Mouse (Mus musculus) heart, embryonic 14.5 days (tissue): ENCODE measurements around the gene Tex26. TPM values are rescaled to one million over a fixed set of nuclear protein-coding genes. Genes with fewer than 3 reads are reported as not detected.
A peak's percentile ranks its signal among the peaks of the same experiment; 100 is the strongest.

Source experiments
- ATAC-seq: fragments of 200-750 bp; cut with Nextera tagmentation; 2 replicates; pipeline ENCODE4 v1.8.0; 2017; ENCODE audit warnings: low read depth, moderate TSS enrichment; ENCODE audit not compliant: insufficient number of reproducible peaks, insufficient read depth, low FRiP score
- H3K27ac ChIP-seq, 2 experiments: fragments of 200-500 bp in 1 of 2; fragments of 300-500 bp in 1 of 2; sonication (generic) in 1 of 2; replicated peaks in 1 of 2; 2 replicates each; pipeline ENCODE4 v1.5.1; 2012 to 2014; ENCODE audit warnings: low read depth in 2 of 2, low read length in 2 of 2, control low read depth in 1 of 2, mild to moderate bottlenecking in 1 of 2, mixed read lengths in 1 of 2; ENCODE audit not compliant: control insufficient read depth in 1 of 2, insufficient read depth in 1 of 2
- H3K27me3 ChIP-seq: fragments of 300-500 bp; sonication (generic); 2 replicates; pipeline ENCODE4 v1.6.1; 2014; ENCODE audit warnings: mild to moderate bottlenecking, low read length, control low read depth; ENCODE audit not compliant: control insufficient read depth, insufficient read depth
- H3K36me3 ChIP-seq: fragments of 300-500 bp; sonication (generic); 2 replicates; pipeline ENCODE4 v1.6.1; 2014; ENCODE audit warnings: mild to moderate bottlenecking, control low read depth, low read length, mixed read lengths; ENCODE audit not compliant: control insufficient read depth, insufficient read depth
- H3K4me1 ChIP-seq, 2 experiments: fragments of 200-500 bp in 1 of 2; fragments of 300-500 bp in 1 of 2; sonication (generic) in 1 of 2; 2 replicates each; pipeline ENCODE4 v1.6.1; 2012 to 2014; ENCODE audit warnings: low read length in 2 of 2, control low read depth in 1 of 2, mixed read lengths in 1 of 2; ENCODE audit not compliant: control insufficient read depth in 2 of 2, insufficient read depth in 2 of 2
- H3K4me2 ChIP-seq: fragments of 300-500 bp; sonication (generic); 2 replicates; pipeline ENCODE4 v1.6.1; 2014; ENCODE audit warnings: mild to moderate bottlenecking, low read length
- H3K4me3 ChIP-seq, 2 experiments: fragments of 200-500 bp in 1 of 2; fragments of 300-500 bp in 1 of 2; sonication (generic) in 1 of 2; 2 replicates each; pipeline ENCODE4 v1.5.1; 2012 to 2014; ENCODE audit warnings: low read length in 2 of 2, mild to moderate bottlenecking in 2 of 2, control low read depth in 1 of 2, low read depth in 1 of 2, moderate library complexity in 1 of 2; ENCODE audit not compliant: control insufficient read depth in 1 of 2, insufficient read depth in 1 of 2
- H3K9ac ChIP-seq: fragments of 300-500 bp; sonication (generic); 2 replicates; pipeline ENCODE4 v1.6.1; 2014; ENCODE audit warnings: mild to moderate bottlenecking, low read length
- H3K9me3 ChIP-seq: fragments of 300-500 bp; sonication (generic); 2 replicates; pipeline ENCODE4 v1.6.1; 2016; ENCODE audit warnings: low read length, control low read depth; ENCODE audit not compliant: control insufficient read depth
- WGBS: fragments of 180-500 bp; shearing (Covaris S2); extraction: QIAGEN DNeasy Blood & Tissue Kit; methylation state at CpG from one replicate; pipeline ENCODE4 v1.1.7; 2014; 5-methylcytosine and 5-hydroxymethylcytosine counted together
- polyA plus RNA-seq: library from polyadenylated mRNA; unstranded; fragments of >200 nt; fragmentation: Nextera tagmentation; extraction: Ambion mirVana; gene quantifications from 2 replicates; pipeline ENCODE4 v1.2.1, GENCODE M21; 2014

Gene Tex26
- polyA plus RNA-seq, 1 experiment from 2014 or later, result 0.46 TPM

DNA sequence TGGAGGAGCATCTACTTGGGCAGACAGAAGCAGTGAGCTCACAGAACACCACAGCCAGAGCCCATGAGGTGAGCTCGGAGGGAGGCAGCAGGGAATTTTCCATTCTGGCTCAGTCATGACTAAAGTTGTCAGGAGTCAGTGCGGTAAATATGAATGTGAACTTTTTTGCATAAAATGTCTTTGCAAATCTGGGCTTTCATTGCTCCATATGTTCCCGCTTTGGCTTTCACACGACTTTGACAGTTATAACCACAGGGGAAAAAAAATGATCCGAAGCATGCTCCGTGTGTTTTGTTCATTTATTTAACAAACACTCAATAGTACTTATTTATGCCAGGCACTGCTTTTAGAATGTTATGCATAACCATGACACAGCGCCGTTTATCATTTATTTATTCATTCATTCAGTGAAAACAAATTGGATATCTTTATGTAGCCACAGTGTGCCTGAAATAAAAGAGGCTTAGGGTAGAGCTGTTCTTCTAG is 32.6 kb upstream of the Tex26 start:
- WGBS, result 88% methylated on average over 8 of the region's 8 CpGs
- Histone ChIP-seq H3K27me3 (peaks cover 4% of the 10 kb centered on the region; the same call in 1 of the 2 replicates), H3K4me1 (peaks cover 6 to 8% of the 10 kb centered on the region in 2 experiments; a peak in 3 of 4 replicates), H3K9me3 (peaks cover 8% of the 10 kb centered on the region; the same call in 1 of the 2 replicates), H3K4me2 (no peak overlapping the region), H3K36me3 (no peaks in the 10 kb centered on the region), H3K4me3 (no peak overlapping the region), H3K27ac (no peak overlapping the region), H3K9ac (no peak overlapping the region)
- no peak for ATAC-seq

DNA sequence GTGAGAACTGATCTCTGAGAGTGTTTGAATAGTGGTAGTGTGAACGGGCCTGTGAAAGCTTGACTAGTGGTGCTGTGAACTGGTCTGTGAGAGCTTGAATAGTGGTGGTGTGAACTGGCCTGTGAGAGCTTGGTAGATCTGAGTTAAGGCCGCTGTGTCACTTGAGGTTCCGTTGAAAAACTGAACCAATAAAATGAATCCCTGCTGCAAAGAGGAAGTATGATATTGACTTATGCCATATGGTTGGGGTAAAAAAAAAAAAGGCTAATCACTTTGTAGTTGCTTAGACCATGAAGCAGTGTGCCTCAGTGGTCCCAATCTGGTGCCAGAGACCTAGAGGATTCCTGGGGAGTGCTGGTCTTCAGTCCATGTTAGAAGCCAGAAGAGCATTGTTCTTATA is 30.0 kb upstream of the Tex26 start:
- ATAC-seq, result no peak
- H3K27me3 ChIP-seq, result peaks cover 13% of the 10 kb centered on the region
- WGBS, result 92% methylated on average over 3 of the region's 3 CpGs
- H3K4me2 ChIP-seq, result no peak overlapping the region
- H3K4me3 ChIP-seq, result no peak overlapping the region
- peaks cover 8 to 14% of the 10 kb centered on the region in 2 experiments; a peak in 3 of 4 replicates for H3K4me1 ChIP-seq
- H3K36me3 ChIP-seq, result no peaks in the 10 kb centered on the region
- H3K9ac ChIP-seq, result no peak overlapping the region
- H3K9me3 ChIP-seq, result peaks cover 4% of the 10 kb centered on the region; the same call in 1 of the 2 replicates
- no peak overlapping the region for H3K27ac ChIP-seq

- Histone ChIP-seq H3K4me3 (peak within 1 kb of the TSS; percentile 37 to 45), H3K27me3 (peaks cover 13% of the 10 kb centered on the region), H3K36me3 (no peaks in the 10 kb centered on the region), H3K27ac (no peak within 1 kb of the TSS), H3K9ac (peak within 1 kb of the TSS; percentile 71), H3K9me3 (peaks cover 4% of the 10 kb centered on the region; the same call in 1 of the 2 replicates), H3K4me2 (peak within 1 kb of the TSS; percentile 90), H3K4me1 (peaks cover 8 to 14% of the 10 kb centered on the region in 2 experiments; a peak in 3 of 4 replicates)
- peak; percentile 45 for ATAC-seq
- 2% methylated on average over 38 of the region's 38 CpGs for WGBS
These were observed 27.8 kb upstream of the Tex26 start, which contains the start of gene Medag for GRCm38 (mm10) chr5:149411509-149412193. Gene Medag (plus strand): TSS chr5:149411749.

- H3K36me3 ChIP-seq, result no peaks in the 10 kb centered on the region
- peak overlapping the region; percentile 71 for H3K9ac ChIP-seq
- H3K4me3 ChIP-seq, result peak overlapping the region; percentile 37 to 45
- ATAC-seq, result no peak
- H3K9me3 ChIP-seq, result peaks cover 4% of the 10 kb centered on the region; the same call in 1 of the 2 replicates
- H3K4me1 ChIP-seq, result peaks cover 8 to 14% of the 10 kb centered on the region in 2 experiments; a peak in 3 of 4 replicates
- peak overlapping the region; percentile 90 for H3K4me2 ChIP-seq
- no peak overlapping the region for H3K27ac ChIP-seq
- WGBS, result 32% methylated on average over 11 of the region's 11 CpGs
- H3K27me3 ChIP-seq, result peaks cover 13% of the 10 kb centered on the region
These were observed 27.3 kb upstream of the Tex26 start for GRCm38 (mm10) chr5:149412194-149412575.

DNA sequence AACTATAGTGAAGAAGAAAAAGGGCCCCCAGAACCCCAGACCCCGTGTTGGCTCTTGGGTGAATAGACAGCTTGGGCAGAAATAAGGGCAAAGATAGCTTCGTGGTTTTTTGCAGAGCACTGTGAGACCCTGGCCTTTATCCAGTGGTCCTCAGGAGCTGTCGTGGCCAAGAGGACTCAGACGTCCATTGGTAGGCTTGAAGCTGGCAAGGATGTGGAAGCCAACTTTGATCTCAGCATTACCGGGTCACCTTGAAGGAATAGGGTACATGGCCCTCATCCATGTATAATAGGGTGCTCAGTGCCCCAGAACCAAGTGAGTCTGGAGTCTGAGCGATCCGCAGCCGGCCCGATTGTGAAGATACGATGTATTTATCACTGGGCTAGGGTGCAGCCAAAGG is 26.8 kb upstream of the Tex26 start:
- H3K36me3 ChIP-seq, result no peaks in the 10 kb centered on the region
- H3K9ac ChIP-seq, result no peak overlapping the region
- 85% methylated on average over 10 of the region's 10 CpGs for WGBS
- H3K4me2 ChIP-seq, result peak overlapping the region; percentile 90; the same call in 1 of the 2 replicates
- no peak overlapping the region; a peak in 1 of 4 replicates for H3K4me3 ChIP-seq
- H3K27me3 ChIP-seq, result peaks cover 13% of the 10 kb centered on the region
- H3K27ac ChIP-seq, result no peak overlapping the region
- H3K9me3 ChIP-seq, result peaks cover 2% of the 10 kb centered on the region; the same call in 1 of the 2 replicates
- H3K4me1 ChIP-seq, result peaks cover 8 to 14% of the 10 kb centered on the region in 2 experiments; a peak in 3 of 4 replicates
- no peak for ATAC-seq

- no peak overlapping the region for H3K4me3 ChIP-seq
- H3K4me2 ChIP-seq, result no peak overlapping the region
- no peaks in the 10 kb centered on the region for H3K36me3 ChIP-seq
- H3K27me3 ChIP-seq, result peaks cover 13% of the 10 kb centered on the region
- no peak overlapping the region for H3K27ac ChIP-seq
- no peak overlapping the region for H3K9ac ChIP-seq
- WGBS, result 76% methylated on average over 9 of the region's 9 CpGs
- H3K9me3 ChIP-seq, result no peaks in the 10 kb centered on the region
- peaks cover 8 to 14% of the 10 kb centered on the region in 2 experiments; a peak in 3 of 4 replicates for H3K4me1 ChIP-seq
- ATAC-seq, result no peak
These were observed 24.9 kb upstream of the Tex26 start for GRCm38 (mm10) chr5:149414369-149415167.

GRCm38 (mm10) chr5:149417381-149417780 is 22.1 kb upstream of the Tex26 start:
- no peak overlapping the region for H3K4me2 ChIP-seq
- H3K27me3 ChIP-seq, result peaks cover 5% of the 10 kb centered on the region
- no peaks in the 10 kb centered on the region for H3K9me3 ChIP-seq
- peaks cover 0 to under 1% of the 10 kb centered on the region in 2 experiments; a peak in 1 of 4 replicates for H3K4me1 ChIP-seq
- no peak overlapping the region for H3K4me3 ChIP-seq
- no peak for ATAC-seq
- 87% methylated on average over 4 of the region's 4 CpGs for WGBS
- no peak overlapping the region for H3K27ac ChIP-seq
- H3K36me3 ChIP-seq, result no peaks in the 10 kb centered on the region
- no peak overlapping the region for H3K9ac ChIP-seq
